Mouse (Mus musculus) liver, embryonic 11.5 days (tissue): ENCODE results near the gene Mgat5. TPM values are rescaled to one million over a fixed set of nuclear protein-coding genes. Genes with fewer than 3 reads are reported as not detected.

Source experiments
- ATAC-seq: fragments of 200-750 bp; cut with Nextera tagmentation; replicated peaks from 2 replicates; pipeline ENCODE4 v1.8.0; 2017; ENCODE audit warnings: moderate number of reproducible peaks, mild to moderate bottlenecking, moderate TSS enrichment, moderate library complexity; ENCODE audit not compliant: low FRiP score
- DNase-seq: peaks from one replicate; pipeline ENCODE4 v3.0.0-alpha.2; 2017; ENCODE audit warnings: low spot score
- H3K27ac ChIP-seq: fragments of 300-500 bp; sonication (generic); 2 replicates; pipeline ENCODE4 v1.5.1; 2014; ENCODE audit warnings: mild to moderate bottlenecking, low read depth, low read length, control low read depth
- H3K27me3 ChIP-seq: fragments of 300-500 bp; sonication (generic); replicated peaks from 2 replicates; pipeline ENCODE4 v1.6.1; 2014; ENCODE audit warnings: low read length, mixed read lengths; ENCODE audit not compliant: control insufficient read depth, insufficient read depth
- H3K36me3 ChIP-seq: fragments of 300-500 bp; sonication (generic); 2 replicates; pipeline ENCODE4 v1.6.1; 2014; ENCODE audit warnings: mild to moderate bottlenecking, low read length, moderate library complexity, mixed read lengths; ENCODE audit not compliant: control insufficient read depth, insufficient read depth
- H3K4me1 ChIP-seq: fragments of 300-500 bp; sonication (generic); replicated peaks from 2 replicates; pipeline ENCODE4 v1.6.1; 2014; ENCODE audit warnings: low read length, mixed read lengths; ENCODE audit not compliant: control insufficient read depth, insufficient read depth
- H3K4me2 ChIP-seq: fragments of 300-500 bp; sonication (generic); 2 replicates; pipeline ENCODE4 v1.6.1; 2014; ENCODE audit warnings: mild to moderate bottlenecking, control low read depth, moderate library complexity
- H3K4me3 ChIP-seq: fragments of 300-500 bp; sonication (generic); 2 replicates; pipeline ENCODE4 v1.5.1; 2014; ENCODE audit warnings: low read depth, low read length, control low read depth
- H3K9ac ChIP-seq: fragments of 300-500 bp; sonication (generic); 2 replicates; pipeline ENCODE4 v1.6.1; 2014; ENCODE audit warnings: low read depth, low read length, control low read depth
- H3K9me3 ChIP-seq: fragments of 300-500 bp; sonication (generic); 2 replicates; pipeline ENCODE4 v1.6.1; 2016; ENCODE audit warnings: low read length, inconsistent platforms, mixed read lengths; ENCODE audit not compliant: control insufficient read depth
- WGBS: fragments of 180-500 bp; shearing (Covaris S2); extraction: QIAGEN DNeasy Blood & Tissue Kit; methylation state at CpG from one replicate; pipeline ENCODE4 v1.1.7; 2014; 5-methylcytosine and 5-hydroxymethylcytosine counted together
- polyA plus RNA-seq: library from polyadenylated mRNA; unstranded; fragments of >200 nt; fragmentation: Nextera tagmentation; extraction: Ambion mirVana; gene quantifications from 2 replicates; pipeline ENCODE4 v1.2.1, GENCODE M21; 2014

Gene Mgat5
- polyA plus RNA-seq, 1 experiment from 2014 or later, result 2.3 TPM

- WGBS, result 86% methylated on average over 8 of the region's 8 CpGs
- no peaks in the 10 kb centered on the region for H3K36me3 ChIP-seq
- no peak overlapping the region for H3K4me2 ChIP-seq
- no peak overlapping the region for H3K27ac ChIP-seq
- DNase-seq (no peak), ATAC-seq (no peak)
- H3K27me3 ChIP-seq, result no peaks in the 10 kb centered on the region
- no peak overlapping the region for H3K9ac ChIP-seq
- no peaks in the 10 kb centered on the region for H3K4me1 ChIP-seq
- no peaks in the 10 kb centered on the region for H3K9me3 ChIP-seq
- no peak overlapping the region for H3K4me3 ChIP-seq
Observed at GRCm38 (mm10) chr1:127257005-127257404, 52.2 kb downstream of the Mgat5 start.

GRCm38 (mm10) chr1:127259669-127260068 is 54.9 kb downstream of the Mgat5 start:
- H3K27ac ChIP-seq, result no peak overlapping the region
- no peak overlapping the region for H3K9ac ChIP-seq
- no peaks in the 10 kb centered on the region for H3K36me3 ChIP-seq
- 66% methylated on average over 4 of the region's 4 CpGs for WGBS
- no peak for DNase-seq
- no peaks in the 10 kb centered on the region for H3K4me1 ChIP-seq
- no peak overlapping the region for H3K4me3 ChIP-seq
- no peak overlapping the region for H3K4me2 ChIP-seq
- H3K27me3 ChIP-seq, result no peaks in the 10 kb centered on the region
- no peaks in the 10 kb centered on the region for H3K9me3 ChIP-seq
- ATAC-seq, result no peak

DNA sequence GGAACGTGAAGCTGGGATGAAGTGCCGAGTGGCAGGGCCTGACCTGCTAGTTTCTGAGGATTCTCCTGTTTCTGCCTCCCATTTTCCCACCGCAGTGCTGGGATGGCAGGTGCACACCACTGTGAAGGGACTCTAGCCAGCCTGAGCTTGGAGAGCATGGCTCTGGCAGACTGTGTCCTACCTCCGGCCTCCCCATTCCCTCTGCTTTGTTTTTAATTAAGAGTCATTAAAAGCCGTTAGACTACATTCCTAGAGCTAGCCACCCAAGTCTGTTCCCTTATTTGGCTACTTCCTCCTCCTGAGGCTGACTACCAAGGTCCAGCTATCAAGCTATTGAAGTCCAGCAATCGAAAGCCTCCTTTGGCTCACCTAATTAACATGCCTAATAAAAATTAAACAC is 56.2 kb downstream of the Mgat5 start:
- H3K9ac ChIP-seq, result no peak overlapping the region
- WGBS, result 62% methylated on average over 6 of the region's 6 CpGs
- H3K4me1 ChIP-seq, result no peaks in the 10 kb centered on the region
- DNase-seq (no peak), ATAC-seq (no peak)
- H3K4me2 ChIP-seq, result no peak overlapping the region
- no peak overlapping the region for H3K27ac ChIP-seq
- no peaks in the 10 kb centered on the region for H3K27me3 ChIP-seq
- no peaks in the 10 kb centered on the region for H3K9me3 ChIP-seq
- no peak overlapping the region for H3K4me3 ChIP-seq
- no peaks in the 10 kb centered on the region for H3K36me3 ChIP-seq

GRCm38 (mm10) chr1:127262170-127262837 is 57.5 kb downstream of the Mgat5 start:
- no peaks in the 10 kb centered on the region for H3K36me3 ChIP-seq
- no peak overlapping the region for H3K4me2 ChIP-seq
- WGBS, result 87% methylated on average over 13 of the region's 13 CpGs
- H3K27me3 ChIP-seq, result no peaks in the 10 kb centered on the region
- DNase-seq (no peak), ATAC-seq (no peak)
- H3K9me3 ChIP-seq, result no peaks in the 10 kb centered on the region
- H3K9ac ChIP-seq, result no peak overlapping the region
- no peak overlapping the region for H3K27ac ChIP-seq
- no peaks in the 10 kb centered on the region for H3K4me1 ChIP-seq
- no peak overlapping the region for H3K4me3 ChIP-seq

DNA sequence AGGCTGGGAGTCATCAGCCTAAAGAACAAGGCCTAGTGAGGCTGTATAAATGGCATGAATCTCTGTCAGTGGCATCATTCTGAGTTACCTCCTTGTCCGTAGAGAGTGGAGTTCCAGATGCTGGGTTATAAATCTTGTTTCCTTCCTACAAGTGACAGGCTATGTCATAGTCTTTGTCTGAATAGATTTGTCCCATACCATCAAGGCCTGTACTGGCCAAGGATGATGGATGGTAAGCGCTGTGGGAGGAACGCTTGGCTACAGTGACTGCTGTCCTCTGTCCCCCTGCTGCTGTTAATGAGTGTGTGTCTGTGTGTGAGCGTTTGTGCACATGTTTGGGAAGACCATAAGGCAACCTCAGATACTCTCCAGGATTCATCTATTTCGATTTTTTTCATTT is 63.2 kb downstream of the Mgat5 start:
- no peak overlapping the region for H3K9ac ChIP-seq
- H3K4me2 ChIP-seq, result no peak overlapping the region
- no peaks in the 10 kb centered on the region for H3K27me3 ChIP-seq
- ATAC-seq, result no peak
- WGBS, result 76% methylated on average over 5 of the region's 5 CpGs
- no peak overlapping the region for H3K4me3 ChIP-seq
- no peaks in the 10 kb centered on the region for H3K9me3 ChIP-seq
- no peaks in the 10 kb centered on the region for H3K4me1 ChIP-seq
- no peaks in the 10 kb centered on the region for H3K36me3 ChIP-seq
- H3K27ac ChIP-seq, result no peak overlapping the region
- DNase-seq, result no peak

GRCm38 (mm10) chr1:127269343-127269742 is 64.5 kb downstream of the Mgat5 start:
- Histone ChIP-seq H3K9me3 (no peaks in the 10 kb centered on the region), H3K4me3 (no peak overlapping the region), H3K27ac (no peak overlapping the region), H3K4me1 (no peaks in the 10 kb centered on the region), H3K4me2 (no peak overlapping the region), H3K9ac (no peak overlapping the region), H3K36me3 (no peaks in the 10 kb centered on the region), H3K27me3 (no peaks in the 10 kb centered on the region)
- no peak for ATAC-seq
- DNase-seq, result no peak
- WGBS, result 82% methylated on average over 3 of the region's 3 CpGs

DNA sequence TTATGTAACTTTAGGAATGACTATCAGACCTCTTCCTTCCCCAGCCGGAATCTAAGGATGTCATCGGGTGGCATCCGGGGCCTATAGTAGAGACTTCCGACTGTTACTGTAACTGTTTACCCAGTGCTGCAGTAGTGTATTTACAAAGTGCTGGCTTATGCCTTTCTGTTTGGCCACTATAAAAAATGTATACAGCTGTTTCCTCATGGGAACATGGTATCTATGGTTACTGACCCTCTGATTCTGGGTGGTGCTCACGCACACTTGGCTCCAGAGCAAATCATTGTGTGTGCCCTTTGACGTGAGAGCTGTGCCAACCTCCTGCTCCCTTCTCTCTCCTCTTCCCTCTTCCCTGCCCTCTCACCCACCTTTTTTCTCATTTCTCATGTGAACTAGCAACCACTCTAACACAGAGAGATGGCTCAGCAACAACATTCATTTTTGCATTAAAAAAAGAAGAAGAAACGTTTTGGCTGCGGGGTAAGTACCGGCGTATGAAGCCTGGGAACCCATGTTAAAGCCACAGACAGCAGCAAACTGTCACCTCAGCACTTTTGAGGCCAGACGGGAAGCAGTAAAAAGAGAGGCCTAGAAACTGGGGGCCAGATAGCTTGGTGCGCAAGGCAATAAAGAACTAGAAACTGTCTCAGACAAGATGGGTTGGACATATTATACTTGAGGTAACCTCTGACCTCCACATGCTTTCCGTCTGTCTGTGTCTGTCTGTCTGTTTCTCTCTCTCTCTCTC is 65.6 kb downstream of the Mgat5 start:
- no peak for DNase-seq
- Histone ChIP-seq H3K4me1 (no peaks in the 10 kb centered on the region), H3K9ac (no peak overlapping the region), H3K9me3 (no peaks in the 10 kb centered on the region), H3K4me3 (no peak overlapping the region), H3K27me3 (no peaks in the 10 kb centered on the region), H3K4me2 (no peak overlapping the region), H3K27ac (no peak overlapping the region), H3K36me3 (no peaks in the 10 kb centered on the region)
- WGBS, result 84% methylated on average over 13 of the region's 13 CpGs
- no peak for ATAC-seq

- H3K9ac ChIP-seq, result no peak overlapping the region
- H3K27ac ChIP-seq, result no peak overlapping the region
- no peaks in the 10 kb centered on the region for H3K9me3 ChIP-seq
- no peaks in the 10 kb centered on the region for H3K4me1 ChIP-seq
- ATAC-seq (no peak), DNase-seq (no peak)
- no peak overlapping the region for H3K4me3 ChIP-seq
- H3K27me3 ChIP-seq, result no peaks in the 10 kb centered on the region
- H3K4me2 ChIP-seq, result no peak overlapping the region
- H3K36me3 ChIP-seq, result no peaks in the 10 kb centered on the region
- 84% methylated on average over 4 of the region's 4 CpGs for WGBS
Observed at GRCm38 (mm10) chr1:127271156-127271555, 66.3 kb downstream of the Mgat5 start.

GRCm38 (mm10) chr1:127273363-127273762 is 68.5 kb downstream of the Mgat5 start:
- 82% methylated on average over 5 of the region's 5 CpGs for WGBS
- Histone ChIP-seq H3K27ac (no peak overlapping the region), H3K36me3 (no peaks in the 10 kb centered on the region), H3K9ac (no peak overlapping the region), H3K9me3 (no peaks in the 10 kb centered on the region), H3K27me3 (no peaks in the 10 kb centered on the region), H3K4me3 (no peak overlapping the region), H3K4me2 (no peak overlapping the region), H3K4me1 (no peaks in the 10 kb centered on the region)
- ATAC-seq (no peak), DNase-seq (no peak)
